Mouse (Mus musculus) kidney, embryonic 15.5 days (tissue): ENCODE data around the gene Slc35g3. TPM values are rescaled to one million over a fixed set of nuclear protein-coding genes. Genes with fewer than 3 reads are reported as not detected.
A peak's percentile ranks its signal among the peaks of the same experiment; 100 is the strongest.

Experiments used
- ATAC-seq: fragments of 200-750 bp; cut with Nextera tagmentation; replicated peaks from 2 replicates; pipeline ENCODE4 v1.8.0; 2017; ENCODE audit warnings: moderate TSS enrichment; ENCODE audit not compliant: low FRiP score
- H3K27ac ChIP-seq: fragments of 300-500 bp; sonication (generic); 2 replicates; pipeline ENCODE4 v1.5.1; 2015; ENCODE audit warnings: mild to moderate bottlenecking, inconsistent platforms
- H3K27me3 ChIP-seq: fragments of 300-500 bp; sonication (generic); 2 replicates; pipeline ENCODE4 v1.6.1; 2015; ENCODE audit warnings: inconsistent platforms
- H3K36me3 ChIP-seq: fragments of 300-500 bp; sonication (generic); 2 replicates; pipeline ENCODE4 v1.6.1; 2015; ENCODE audit warnings: inconsistent platforms
- H3K4me1 ChIP-seq: fragments of 300-500 bp; sonication (generic); 2 replicates; pipeline ENCODE4 v1.6.1; 2015; ENCODE audit warnings: inconsistent platforms
- H3K4me2 ChIP-seq: fragments of 300-500 bp; sonication (generic); 2 replicates; pipeline ENCODE4 v1.6.1; 2015; ENCODE audit warnings: moderate library complexity, mild to moderate bottlenecking, inconsistent platforms
- H3K4me3 ChIP-seq: fragments of 300-500 bp; sonication (generic); replicated peaks from 2 replicates; pipeline ENCODE4 v1.5.1; 2015; ENCODE audit warnings: mild to moderate bottlenecking, inconsistent platforms
- H3K9ac ChIP-seq: fragments of 300-500 bp; sonication (generic); 2 replicates; pipeline ENCODE4 v1.6.1; 2015; ENCODE audit warnings: mild to moderate bottlenecking, inconsistent platforms
- H3K9me3 ChIP-seq: fragments of 300-500 bp; sonication (generic); replicated peaks from 2 replicates; pipeline ENCODE4 v1.6.1; 2016; ENCODE audit warnings: inconsistent platforms
- WGBS: fragments of 180-500 bp; shearing (Covaris S2); methylation state at CpG from one replicate; pipeline ENCODE4 v1.1.7; 2015; ENCODE audit warnings: mixed read lengths; 5-methylcytosine and 5-hydroxymethylcytosine counted together
- polyA plus RNA-seq: library from polyadenylated mRNA; unstranded; fragments of >200 nt; fragmentation: Nextera tagmentation; extraction: Ambion mirVana; gene quantifications from 2 replicates; pipeline ENCODE4 v1.2.1, GENCODE M21; 2015

Gene Slc35g3
- polyA plus RNA-seq, 1 experiment from 2014 or later: 0.27 TPM

GRCm38 (mm10) chr11:69800392-69801197 lies 38.8 kb upstream of the Slc35g3 start:
- no peaks in the 10 kb centered on the region for H3K9me3 ChIP-seq
- peak overlapping the region; percentile 83 for H3K27ac ChIP-seq
- peaks cover 60% of the 10 kb centered on the region for H3K27me3 ChIP-seq
- H3K4me1 ChIP-seq: peaks cover 71% of the 10 kb centered on the region
- H3K4me3 ChIP-seq: peak overlapping the region; percentile 61
- H3K9ac ChIP-seq: peak overlapping the region; percentile 62
- peak overlapping the region; percentile 93 for H3K4me2 ChIP-seq
- peak; percentile 63 for ATAC-seq
- H3K36me3 ChIP-seq: no peaks in the 10 kb centered on the region
- WGBS: under 1% methylated on average over 36 of the region's 36 CpGs

GRCm38 (mm10) chr11:69800138-69800391 lies 38.3 kb upstream of the Slc35g3 start:
- 0 out of 2 replicates have a peak, but pooled peaks have one; percentile 8 for ATAC-seq
- Histone ChIP-seq H3K36me3 (no peaks in the 10 kb centered on the region), H3K4me1 (peaks cover 75% of the 10 kb centered on the region), H3K27ac (peak overlapping the region; percentile 83), H3K27me3 (peaks cover 55% of the 10 kb centered on the region), H3K9ac (no peak overlapping the region), H3K4me2 (peak overlapping the region; percentile 93), H3K4me3 (peak overlapping the region; percentile 61), H3K9me3 (no peaks in the 10 kb centered on the region)
- 2% methylated on average over 11 of the region's 11 CpGs for WGBS

- WGBS: 19% methylated on average over 12 of the region's 12 CpGs
- peaks cover 50% of the 10 kb centered on the region for H3K27me3 ChIP-seq
- H3K4me3 ChIP-seq: peak overlapping the region; percentile 61
- no peaks in the 10 kb centered on the region for H3K9me3 ChIP-seq
- H3K4me2 ChIP-seq: peak overlapping the region; percentile 93
- no peak for ATAC-seq
- H3K27ac ChIP-seq: peak overlapping the region; percentile 83; the same call in 1 of the 2 replicates
- no peak overlapping the region for H3K9ac ChIP-seq
- H3K36me3 ChIP-seq: no peaks in the 10 kb centered on the region
- peaks cover 73% of the 10 kb centered on the region for H3K4me1 ChIP-seq
These were observed 37.8 kb upstream of the Slc35g3 start for GRCm38 (mm10) chr11:69799394-69800137.

GRCm38 (mm10) chr11:69797924-69798323 lies 36.2 kb upstream of the Slc35g3 start:
- Histone ChIP-seq H3K9me3 (no peaks in the 10 kb centered on the region), H3K4me3 (no peak overlapping the region), H3K27me3 (peaks cover 54% of the 10 kb centered on the region), H3K4me2 (no peak overlapping the region), H3K27ac (no peak overlapping the region), H3K36me3 (no peaks in the 10 kb centered on the region), H3K9ac (no peak overlapping the region), H3K4me1 (peaks cover 57% of the 10 kb centered on the region)
- ATAC-seq: no peak
- WGBS: 80% methylated on average over 7 of the region's 7 CpGs

- Histone ChIP-seq H3K4me2 (peak overlapping the region; percentile 96), H3K9ac (peak overlapping the region; percentile 53), H3K36me3 (no peaks in the 10 kb centered on the region), H3K27ac (peak overlapping the region; percentile 59; the same call in 1 of the 2 replicates), H3K4me1 (peaks cover 37% of the 10 kb centered on the region), H3K27me3 (peaks cover 36% of the 10 kb centered on the region), H3K9me3 (no peaks in the 10 kb centered on the region), H3K4me3 (peak overlapping the region; percentile 52)
- ATAC-seq: no peak
- WGBS: 2% methylated on average over 13 of the region's 13 CpGs
These were observed 34.2 kb upstream of the Slc35g3 start for GRCm38 (mm10) chr11:69795983-69796435.

- Histone ChIP-seq H3K9ac (peak within 1 kb of the TSS; percentile 53), H3K4me1 (peaks cover 31% of the 10 kb centered on the region), H3K4me3 (peak within 1 kb of the TSS; percentile 52), H3K27me3 (peaks cover 36% of the 10 kb centered on the region), H3K27ac (peak within 1 kb of the TSS; percentile 59), H3K9me3 (no peaks in the 10 kb centered on the region), H3K4me2 (peak within 1 kb of the TSS; percentile 96), H3K36me3 (no peaks in the 10 kb centered on the region)
- 2% methylated on average over 52 of the region's 52 CpGs for WGBS
- ATAC-seq: peak; percentile 96
These were observed 33.6 kb upstream of the Slc35g3 start, which contains the start of gene Chrnb1 for GRCm38 (mm10) chr11:69795168-69795982. Gene Chrnb1 (minus strand): TSS chr11:69795943.

- Histone ChIP-seq H3K9ac (no peak overlapping the region), H3K4me1 (peaks cover 16% of the 10 kb centered on the region), H3K27ac (no peak overlapping the region), H3K4me2 (no peak overlapping the region), H3K9me3 (no peaks in the 10 kb centered on the region), H3K4me3 (no peak overlapping the region), H3K27me3 (peaks cover 36% of the 10 kb centered on the region), H3K36me3 (no peaks in the 10 kb centered on the region)
- no peak for ATAC-seq
- WGBS: 56% methylated on average over 5 of the region's 5 CpGs
These were observed 31.7 kb upstream of the Slc35g3 start for GRCm38 (mm10) chr11:69793429-69793828.

- no peaks in the 10 kb centered on the region for H3K36me3 ChIP-seq
- H3K27me3 ChIP-seq: peaks cover 18% of the 10 kb centered on the region
- peaks cover 16% of the 10 kb centered on the region for H3K4me1 ChIP-seq
- no peaks in the 10 kb centered on the region for H3K9me3 ChIP-seq
- no peak overlapping the region for H3K27ac ChIP-seq
- H3K4me2 ChIP-seq: no peak overlapping the region
- no peak for ATAC-seq
- H3K9ac ChIP-seq: no peak overlapping the region
- H3K4me3 ChIP-seq: no peak overlapping the region
- 72% methylated on average over 5 of the region's 5 CpGs for WGBS
These were observed 29.7 kb upstream of the Slc35g3 start for GRCm38 (mm10) chr11:69791420-69791819.

GRCm38 (mm10) chr11:69789431-69789830 lies 27.7 kb upstream of the Slc35g3 start:
- Histone ChIP-seq H3K36me3 (no peaks in the 10 kb centered on the region), H3K9me3 (no peaks in the 10 kb centered on the region), H3K27me3 (peaks cover 13% of the 10 kb centered on the region; the same call in 1 of the 2 replicates), H3K4me2 (no peak overlapping the region), H3K4me3 (no peak overlapping the region), H3K9ac (no peak overlapping the region), H3K27ac (no peak overlapping the region), H3K4me1 (peaks cover 6% of the 10 kb centered on the region; the same call in 1 of the 2 replicates)
- 36% methylated on average over 5 of the region's 5 CpGs for WGBS
- no peak for ATAC-seq

- H3K27me3 ChIP-seq: 0 out of 2 replicates have a peak, but pooled peaks cover under 1% of the 10 kb centered on the region
- H3K36me3 ChIP-seq: no peaks in the 10 kb centered on the region
- no peak overlapping the region for H3K4me3 ChIP-seq
- ATAC-seq: no peak
- H3K9me3 ChIP-seq: no peaks in the 10 kb centered on the region
- H3K27ac ChIP-seq: no peak overlapping the region
- 94% methylated on average over 5 of the region's 5 CpGs for WGBS
- no peak overlapping the region for H3K4me2 ChIP-seq
- no peak overlapping the region for H3K9ac ChIP-seq
- peaks cover 8% of the 10 kb centered on the region; the same call in 1 of the 2 replicates for H3K4me1 ChIP-seq
These were observed 25.5 kb upstream of the Slc35g3 start for GRCm38 (mm10) chr11:69787306-69787705.

GRCm38 (mm10) chr11:69784793-69785272 lies 23.1 kb upstream of the Slc35g3 start:
- Histone ChIP-seq H3K4me1 (peaks cover 8% of the 10 kb centered on the region; the same call in 1 of the 2 replicates), H3K4me2 (peak overlapping the region; percentile 48), H3K9ac (no peak overlapping the region), H3K27me3 (peaks cover 6% of the 10 kb centered on the region; the same call in 1 of the 2 replicates), H3K4me3 (peak overlapping the region; percentile 17), H3K9me3 (no peaks in the 10 kb centered on the region), H3K36me3 (no peaks in the 10 kb centered on the region), H3K27ac (no peak overlapping the region)
- no peak for ATAC-seq
- 35% methylated on average over 15 of the region's 15 CpGs for WGBS
